Mouse (Mus musculus) embryonic facial prominence, embryonic 11.5 days (tissue): ENCODE data around the gene Il21. TPM values are rescaled to one million over a fixed set of nuclear protein-coding genes. Genes with fewer than 3 reads are reported as not detected.
A peak's percentile ranks its signal among the peaks of the same experiment; 100 is the strongest.

Experiments used
- ATAC-seq: fragments of 200-750 bp; cut with Nextera tagmentation; replicated peaks from 2 replicates; pipeline ENCODE4 v1.8.0; 2017; ENCODE audit warnings: low read depth; ENCODE audit not compliant: insufficient number of reproducible peaks, low FRiP score, low TSS enrichment
- DNase-seq: peaks from one replicate; pipeline ENCODE4 v3.0.0-alpha.2; 2015; ENCODE audit warnings: low spot score
- H3K27ac ChIP-seq: fragments of 300-500 bp; sonication (generic); replicated peaks from 2 replicates; pipeline ENCODE4 v1.5.1; 2014; ENCODE audit warnings: mild to moderate bottlenecking, low read depth, low read length, control low read depth
- H3K27me3 ChIP-seq: fragments of 300-500 bp; sonication (generic); 2 replicates; pipeline ENCODE4 v1.6.1; 2014; ENCODE audit warnings: mild to moderate bottlenecking, low read length, moderate library complexity, mixed read lengths; ENCODE audit not compliant: control insufficient read depth, insufficient read depth
- H3K36me3 ChIP-seq: fragments of 300-500 bp; sonication (generic); replicated peaks from 2 replicates; pipeline ENCODE4 v1.6.1; 2014; ENCODE audit warnings: low read depth, mild to moderate bottlenecking, low read length, moderate library complexity, mixed read lengths; ENCODE audit not compliant: control insufficient read depth, insufficient read depth
- H3K4me1 ChIP-seq: fragments of 300-500 bp; sonication (generic); 2 replicates; pipeline ENCODE4 v1.6.1; 2014; ENCODE audit warnings: low read length, mixed read lengths; ENCODE audit not compliant: control insufficient read depth, insufficient read depth
- H3K4me2 ChIP-seq: fragments of 300-500 bp; sonication (generic); 2 replicates; pipeline ENCODE4 v1.6.1; 2014; ENCODE audit warnings: low read depth, mild to moderate bottlenecking, control low read depth, low read length, moderate library complexity
- H3K4me3 ChIP-seq: fragments of 300-500 bp; sonication (generic); 2 replicates; pipeline ENCODE4 v1.5.1; 2014; ENCODE audit warnings: low read depth, low read length, control low read depth
- H3K9ac ChIP-seq: fragments of 300-500 bp; sonication (generic); replicated peaks from 2 replicates; pipeline ENCODE4 v1.6.1; 2014; ENCODE audit warnings: mild to moderate bottlenecking, control low read depth, low read length
- H3K9me3 ChIP-seq: fragments of 300-500 bp; sonication (generic); replicated peaks from 2 replicates; pipeline ENCODE4 v1.6.1; 2016; ENCODE audit warnings: mild to moderate bottlenecking, low read length, inconsistent platforms, mixed read lengths; ENCODE audit not compliant: control insufficient read depth
- WGBS: fragments of 180-500 bp; shearing (Covaris S2); extraction: QIAGEN DNeasy Blood & Tissue Kit; methylation state at CpG from one replicate; pipeline ENCODE4 v1.1.7; 2014; 5-methylcytosine and 5-hydroxymethylcytosine counted together
- polyA plus RNA-seq: library from polyadenylated mRNA; unstranded; fragments of >200 nt; fragmentation: Nextera tagmentation; extraction: Ambion mirVana; gene quantifications from 2 replicates; pipeline ENCODE4 v1.2.1, GENCODE M21; 2014

Gene Il21
- not detected in 2 replicates for polyA plus RNA-seq

DNA sequence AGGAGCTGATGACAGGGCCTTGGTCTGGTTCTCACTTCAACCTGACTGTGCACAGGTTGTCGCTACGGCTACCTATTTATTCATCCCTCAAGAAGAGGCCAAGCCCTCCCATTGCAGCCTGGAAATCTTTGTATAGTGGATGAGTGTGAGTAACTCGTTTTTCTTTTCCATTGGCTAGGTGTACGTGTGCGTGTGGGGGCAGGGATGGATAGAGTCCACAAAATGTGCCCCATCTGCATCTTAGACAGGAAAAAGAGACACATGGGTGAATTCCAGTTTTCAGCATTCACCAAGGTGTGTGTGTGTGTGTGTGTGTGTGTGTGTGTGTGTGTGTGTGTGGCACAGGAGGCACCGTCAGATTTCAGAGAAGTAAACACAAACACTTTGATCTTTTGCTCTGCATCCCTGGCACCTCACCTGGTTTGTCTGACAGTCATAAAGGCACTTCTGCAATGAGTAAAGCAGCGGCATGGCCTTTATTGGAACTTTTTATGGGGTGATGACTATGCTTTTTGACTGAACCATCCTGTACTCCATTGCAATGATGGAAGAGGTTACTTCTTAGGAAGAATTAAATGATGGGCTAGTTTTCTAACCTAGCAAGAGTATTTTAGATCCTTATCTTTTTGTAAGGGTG is at the start of gene Il21:
Il21 (minus strand) TSS at position 51 of the 637 bp plus-strand sequence.
- H3K4me1 ChIP-seq = no peaks in the 10 kb centered on the region
- H3K27me3 ChIP-seq = no peaks in the 10 kb centered on the region
- ATAC-seq (no peak), DNase-seq (no peak)
- H3K9ac ChIP-seq = no peak within 1 kb of the TSS
- no peak within 1 kb of the TSS for H3K4me3 ChIP-seq
- H3K36me3 ChIP-seq = no peaks in the 10 kb centered on the region
- H3K27ac ChIP-seq = no peak within 1 kb of the TSS
- 84% methylated on average over 7 of the region's 7 CpGs for WGBS
- H3K4me2 ChIP-seq = no peak within 1 kb of the TSS
- H3K9me3 ChIP-seq = no peaks in the 10 kb centered on the region

DNA sequence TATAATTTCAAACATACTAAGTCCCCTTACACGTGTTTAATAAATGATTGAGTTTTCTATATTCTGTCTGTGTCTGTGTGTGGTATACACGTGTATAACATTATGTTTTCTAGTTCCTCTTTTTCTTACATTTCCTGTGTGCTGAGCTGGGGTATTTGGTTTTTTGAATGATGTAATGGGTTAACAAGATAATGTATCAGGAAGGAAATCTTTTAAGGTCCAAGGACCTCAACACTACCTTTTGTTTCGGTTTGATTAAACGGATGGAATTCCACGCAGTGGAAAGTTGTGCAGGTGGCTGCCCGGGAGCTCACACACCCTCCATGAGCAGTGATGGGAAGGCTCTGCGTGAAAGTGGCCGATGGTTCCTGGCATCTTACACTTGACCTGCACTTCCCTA is 48.4 kb upstream of the Il21 start:
- ATAC-seq (no peak), DNase-seq (no peak)
- no peaks in the 10 kb centered on the region for H3K27me3 ChIP-seq
- no peaks in the 10 kb centered on the region for H3K4me1 ChIP-seq
- no peak overlapping the region for H3K9ac ChIP-seq
- H3K4me2 ChIP-seq = no peak overlapping the region
- no peak overlapping the region for H3K4me3 ChIP-seq
- no peak overlapping the region for H3K27ac ChIP-seq
- H3K36me3 ChIP-seq = no peaks in the 10 kb centered on the region
- H3K9me3 ChIP-seq = no peaks in the 10 kb centered on the region
- 76% methylated on average over 8 of the region's 8 CpGs for WGBS

DNA sequence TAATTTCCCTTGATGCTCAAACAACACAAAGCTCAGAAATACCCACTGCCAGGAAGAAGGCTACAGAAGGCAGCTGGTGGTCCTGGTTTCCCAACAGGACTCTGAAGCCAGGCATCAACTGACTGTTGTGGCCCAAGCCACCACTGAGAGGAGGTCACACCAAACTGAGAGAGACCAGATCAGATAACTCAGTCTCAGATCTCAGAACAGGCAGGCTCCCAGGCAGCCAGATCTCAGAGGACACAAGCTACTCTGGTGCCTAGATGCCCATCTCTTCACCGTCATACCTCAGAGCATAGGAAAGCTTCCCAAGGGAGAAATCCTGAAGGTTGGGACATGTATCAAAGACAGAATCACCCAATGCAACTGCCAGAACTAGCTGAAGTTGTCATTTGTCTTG is 47.8 kb upstream of the Il21 start:
- Histone ChIP-seq H3K9me3 (no peaks in the 10 kb centered on the region), H3K4me1 (no peaks in the 10 kb centered on the region), H3K27me3 (no peaks in the 10 kb centered on the region), H3K4me3 (no peak overlapping the region), H3K36me3 (no peaks in the 10 kb centered on the region), H3K9ac (no peak overlapping the region), H3K4me2 (no peak overlapping the region), H3K27ac (no peak overlapping the region)
- ATAC-seq = no peak
- DNase-seq = no peak
- WGBS = 86% methylated on average over 1 of the region's 1 CpGs

DNA sequence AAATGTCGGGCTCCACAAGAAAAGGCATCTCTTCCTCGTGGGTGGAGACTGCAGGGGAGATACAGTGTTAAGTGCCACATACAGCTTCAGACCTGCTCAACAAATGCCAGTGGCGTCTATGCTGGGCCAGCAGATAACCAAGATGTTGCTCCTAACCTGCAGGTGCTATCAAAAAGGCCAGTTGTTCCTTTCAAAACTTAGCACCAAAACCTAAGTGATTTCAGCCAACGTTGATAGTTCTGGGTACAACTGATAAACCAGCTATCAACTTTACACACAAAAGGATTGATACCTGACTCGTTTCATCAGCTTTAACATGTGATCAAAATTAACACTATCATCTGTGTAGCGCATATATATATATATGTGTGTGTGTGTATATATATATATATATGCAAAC is 42.2 kb upstream of the Il21 start:
- ATAC-seq (no peak), DNase-seq (no peak)
- H3K27me3 ChIP-seq = no peaks in the 10 kb centered on the region
- no peaks in the 10 kb centered on the region for H3K4me1 ChIP-seq
- H3K4me3 ChIP-seq = no peak overlapping the region
- no peaks in the 10 kb centered on the region for H3K9me3 ChIP-seq
- no peaks in the 10 kb centered on the region for H3K36me3 ChIP-seq
- H3K27ac ChIP-seq = no peak overlapping the region
- 88% methylated on average over 6 of the region's 6 CpGs for WGBS
- H3K9ac ChIP-seq = no peak overlapping the region
- no peak overlapping the region for H3K4me2 ChIP-seq

DNA sequence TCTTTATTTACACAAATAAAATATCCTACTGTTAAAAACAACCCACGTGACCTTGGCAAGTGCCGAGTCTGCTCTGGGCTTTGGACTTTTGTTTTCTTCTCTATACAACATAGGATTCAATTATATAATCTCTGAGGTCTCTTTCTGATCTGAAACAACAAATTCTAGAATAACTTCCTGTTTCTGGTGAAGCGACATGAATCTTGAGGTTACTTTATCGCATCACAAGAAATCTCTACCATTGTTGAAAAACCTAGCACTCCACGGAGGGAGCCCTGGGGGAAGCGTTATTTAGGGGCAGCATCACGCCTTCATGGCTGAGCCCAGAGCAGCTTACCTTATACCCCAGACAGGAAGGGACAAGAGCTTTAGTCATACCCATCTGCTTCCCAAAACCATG is 40.7 kb upstream of the Il21 start:
- ATAC-seq = no peak
- Histone ChIP-seq H3K4me3 (no peak overlapping the region), H3K9ac (no peak overlapping the region), H3K9me3 (no peaks in the 10 kb centered on the region), H3K27ac (no peak overlapping the region), H3K27me3 (no peaks in the 10 kb centered on the region), H3K4me2 (no peak overlapping the region), H3K36me3 (no peaks in the 10 kb centered on the region), H3K4me1 (no peaks in the 10 kb centered on the region)
- WGBS = 86% methylated on average over 7 of the region's 7 CpGs
- DNase-seq = no peak

DNA sequence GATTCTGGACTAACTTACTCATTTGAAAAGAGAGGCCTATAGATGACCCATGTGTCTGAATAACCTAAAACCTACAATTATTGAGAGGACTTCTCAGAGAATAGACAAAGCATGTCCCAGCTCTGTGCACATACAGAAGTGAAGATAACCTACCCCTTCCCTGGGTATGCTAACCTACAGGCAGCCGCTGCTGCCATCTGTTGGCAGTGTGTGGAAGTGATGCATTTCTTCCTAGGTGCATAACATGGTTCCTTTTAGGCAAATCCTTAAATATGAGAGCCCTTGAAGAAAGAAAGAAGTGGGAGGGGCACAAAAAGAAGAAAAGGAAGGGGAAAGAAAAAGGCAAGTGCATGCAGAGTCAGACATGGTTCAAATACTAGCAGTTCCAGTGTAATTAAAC is 38.8 kb upstream of the Il21 start:
- Histone ChIP-seq H3K9me3 (no peaks in the 10 kb centered on the region), H3K4me3 (no peak overlapping the region), H3K4me2 (no peak overlapping the region), H3K4me1 (no peaks in the 10 kb centered on the region), H3K27ac (no peak overlapping the region), H3K36me3 (no peaks in the 10 kb centered on the region), H3K9ac (no peak overlapping the region), H3K27me3 (no peaks in the 10 kb centered on the region)
- WGBS = 8% methylated on average over 1 of the region's 1 CpGs
- ATAC-seq (no peak), DNase-seq (peak; percentile 76)

DNA sequence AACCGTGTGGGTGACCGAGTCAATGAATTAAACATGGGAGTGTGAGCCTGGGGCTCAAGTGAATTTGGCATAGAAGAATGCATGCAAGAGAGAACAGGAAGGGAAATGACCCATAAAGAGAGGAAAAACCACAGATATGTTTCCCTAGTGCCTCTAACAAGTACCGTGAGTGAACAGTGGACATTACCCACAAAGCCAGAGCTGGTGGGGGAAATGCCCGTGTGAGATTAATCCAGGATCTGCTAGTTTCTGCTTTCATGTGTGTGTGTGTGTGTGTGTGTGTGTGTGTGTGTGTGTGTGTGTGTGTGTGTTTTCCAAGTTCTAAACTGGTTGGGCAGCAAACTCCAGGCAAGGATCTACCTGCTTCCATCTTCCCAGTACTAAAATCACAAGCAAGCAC is 37.5 kb upstream of the Il21 start:
- DNase-seq = no peak
- no peak overlapping the region for H3K9ac ChIP-seq
- H3K9me3 ChIP-seq = no peaks in the 10 kb centered on the region
- ATAC-seq = no peak
- H3K36me3 ChIP-seq = no peaks in the 10 kb centered on the region
- no peak overlapping the region for H3K4me2 ChIP-seq
- H3K4me1 ChIP-seq = no peaks in the 10 kb centered on the region
- H3K4me3 ChIP-seq = no peak overlapping the region
- WGBS = 88% methylated on average over 4 of the region's 4 CpGs
- no peak overlapping the region for H3K27ac ChIP-seq
- H3K27me3 ChIP-seq = no peaks in the 10 kb centered on the region

DNA sequence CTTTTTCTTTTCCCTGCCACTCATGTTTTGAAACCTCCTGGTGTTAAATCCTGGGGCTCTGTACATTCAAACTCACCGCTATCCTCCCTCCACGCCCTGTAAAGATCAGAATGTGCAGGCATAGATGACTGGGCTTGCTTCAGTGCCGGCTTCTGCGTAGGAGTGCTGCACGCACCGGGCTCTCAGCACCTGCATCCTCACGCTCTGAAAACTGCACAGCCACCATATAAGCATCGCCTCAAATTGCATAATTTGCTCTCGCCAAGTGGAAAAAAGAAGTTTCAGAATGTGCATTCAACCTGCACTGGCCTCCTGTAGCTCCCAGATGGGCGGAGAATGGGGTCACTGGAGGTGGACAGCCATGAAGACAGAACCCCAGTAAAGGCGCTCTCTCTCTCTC is 35.9 kb upstream of the Il21 start:
- Histone ChIP-seq H3K4me2 (no peak overlapping the region), H3K4me3 (no peak overlapping the region), H3K27ac (no peak overlapping the region), H3K27me3 (no peaks in the 10 kb centered on the region), H3K4me1 (no peaks in the 10 kb centered on the region), H3K36me3 (no peaks in the 10 kb centered on the region), H3K9me3 (no peaks in the 10 kb centered on the region), H3K9ac (no peak overlapping the region)
- 84% methylated on average over 11 of the region's 11 CpGs for WGBS
- DNase-seq (no peak), ATAC-seq (no peak)
